25 mouse cellular contexts compared by ENCODE assay signal in the genomic region with DNA sequence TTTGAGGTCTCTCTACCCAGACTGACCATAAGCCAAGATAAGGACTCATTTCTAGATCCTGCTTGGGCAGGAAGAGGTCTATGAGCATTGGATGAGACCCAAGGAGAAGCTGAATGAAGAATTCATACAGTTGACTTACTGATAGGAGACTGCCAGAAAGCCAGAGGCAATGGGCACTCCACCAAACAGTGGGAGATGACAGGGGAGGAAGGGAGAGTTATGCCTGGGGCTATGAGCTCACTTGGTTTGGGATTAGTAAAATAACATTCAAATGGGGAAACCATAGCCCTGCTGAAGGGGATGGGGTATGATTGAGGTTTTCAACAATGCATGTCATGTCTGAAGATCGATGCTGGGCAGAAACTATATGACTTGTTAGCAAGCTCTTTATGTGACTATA.
DNase-seq lines count a peak whose midpoint lies in the region.
"Had no signal": no experiment of that assay in that cellular context is flagged by ENCODE, and none has a peak within 500 bp of the region (broad histone marks: within the 10 kb centered on the region; RNA-seq: fewer than 3 reads in every experiment).

No protein-coding gene starts in this region.

- WGBS in forebrain, embryonic 10.5 days, result 89% methylated on average over 1 of the region's 1 CpGs

- H3K4me3 ChIP-seq in forebrain, embryonic 10.5 days, result no peak overlapping the region
- H3K4me3 ChIP-seq: forebrain, embryonic 13.5 days; heart, embryonic 12.5 days; heart, embryonic 15.5 days had no signal

- H3K27me3 ChIP-seq in forebrain, embryonic 10.5 days (ENCODE audit: poor library complexity, severe bottlenecking), result no peaks in the 10 kb centered on the region
- H3K27me3 ChIP-seq: CH12.LX; forebrain, embryonic 13.5 days; heart, embryonic 12.5 days; heart, embryonic 15.5 days had no signal

- H3K9me3 ChIP-seq in forebrain, embryonic 10.5 days, result no peaks in the 10 kb centered on the region
- H3K9me3 ChIP-seq: forebrain, embryonic 13.5 days; G1E; heart, embryonic 12.5 days; heart, embryonic 15.5 days had no signal

- intact Hi-C loops in heart, postnatal 10 days (cut with DNase I), result no loop called here
- intact Hi-C loops in left cerebral cortex, postnatal 25 days (cut with DNase I), result no loop called here

- peak; percentile 16 to 36 for DNase-seq in heart, postnatal 10 days
- no peak for DNase-seq in heart, adult 18-20 months
- DNase-seq in urinary bladder, postnatal 14 days (ENCODE audit: low spot score), result peak; percentile 57
- DNase-seq in urinary bladder, adult 2 months (ENCODE audit: low spot score), result no peak
- peak; percentile 13 for DNase-seq in adipocyte (ENCODE audit: low spot score)
- DNase-seq in fibroblast of lung, adult 2 months (ENCODE audit: low read depth), result peak; percentile 8
- DNase-seq in left cerebral cortex, postnatal 25 days (ENCODE audit: low spot score in 2 of 2), result no peak
- DNase-seq in forebrain, embryonic 10.5 days (ENCODE audit: extremely low spot score, low spot score), result no peak
- DNase-seq: adrenal gland, adult 2 months; adrenal gland, postnatal 14 days; B cell, adult 2 months; cerebellum, adult 11 months; cerebellum, adult 2 months; cerebellum, adult 9-11 months; cerebellum, postnatal 25 days; gastrocnemius, postnatal 10 days; gastrocnemius, postnatal 36 days; heart, postnatal 14 days; kidney, adult 2 months had no signal

- H3K4me1 ChIP-seq in forebrain, embryonic 10.5 days, result no peaks in the 10 kb centered on the region
- H3K4me1 ChIP-seq: forebrain, embryonic 13.5 days; heart, embryonic 12.5 days; heart, embryonic 15.5 days had no signal

- no peaks in the 10 kb centered on the region for H3K36me3 ChIP-seq in forebrain, embryonic 10.5 days (replicated peaks)
- H3K36me3 ChIP-seq: G1E; heart, embryonic 12.5 days; heart, embryonic 15.5 days had no signal

- H3K27ac ChIP-seq in forebrain, embryonic 10.5 days, result no peak overlapping the region
- H3K27ac ChIP-seq: forebrain, embryonic 13.5 days; heart, embryonic 15.5 days; hindbrain, embryonic 14.5 days had no signal

Comparison
In these comparisons a context has a peak if more than half of its experiments do, and no peak if none do; other contexts are left out.
1. DNase-seq: peak in heart, postnatal 10 days (2 of 2), urinary bladder, postnatal 14 days (single experiment), adipocyte (single experiment) and fibroblast of lung, adult 2 months (single experiment); none in heart, adult 18-20 months (0 of 2), urinary bladder, adult 2 months (single experiment), left cerebral cortex, postnatal 25 days (0 of 2) and forebrain, embryonic 10.5 days (single experiment).